Mouse (Mus musculus): ENCODE measurements around the gene Gpc6.

Gpc6 gene

DNA sequence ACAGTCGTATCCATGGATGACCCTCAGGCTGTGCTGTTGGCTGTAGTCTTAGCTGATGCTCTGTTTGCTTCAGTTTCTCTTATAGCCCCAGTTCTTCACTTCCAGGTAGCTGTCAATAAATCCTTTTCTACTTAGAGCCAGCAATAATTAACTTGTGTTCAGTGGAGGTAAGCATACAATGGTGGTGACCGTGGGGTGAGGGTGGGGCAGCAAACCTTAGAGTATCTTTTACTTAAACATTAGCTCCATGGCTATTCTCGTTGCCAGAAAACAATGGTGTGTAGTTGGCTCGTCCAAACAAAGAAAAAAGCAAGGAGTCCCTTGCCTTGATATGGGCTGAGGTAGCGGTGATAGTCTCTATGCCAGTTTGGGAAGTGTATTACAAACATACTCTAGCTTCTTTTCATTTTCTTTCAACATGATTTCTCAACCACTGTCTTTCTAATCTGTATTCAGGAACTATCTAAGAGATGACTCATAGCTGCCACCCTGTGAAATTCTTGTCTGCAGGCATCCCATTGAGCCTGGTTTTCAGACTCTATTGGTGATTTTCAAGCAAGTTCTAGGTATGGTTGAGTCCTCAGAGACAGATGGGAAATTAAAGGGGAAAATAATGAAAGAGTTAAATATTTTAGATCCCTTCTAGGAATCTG lies 22.9 kb downstream of the Gpc6 start:
- DNase-seq (ENCODE audit: low spot score in 2 of 2) = no peak

DNA sequence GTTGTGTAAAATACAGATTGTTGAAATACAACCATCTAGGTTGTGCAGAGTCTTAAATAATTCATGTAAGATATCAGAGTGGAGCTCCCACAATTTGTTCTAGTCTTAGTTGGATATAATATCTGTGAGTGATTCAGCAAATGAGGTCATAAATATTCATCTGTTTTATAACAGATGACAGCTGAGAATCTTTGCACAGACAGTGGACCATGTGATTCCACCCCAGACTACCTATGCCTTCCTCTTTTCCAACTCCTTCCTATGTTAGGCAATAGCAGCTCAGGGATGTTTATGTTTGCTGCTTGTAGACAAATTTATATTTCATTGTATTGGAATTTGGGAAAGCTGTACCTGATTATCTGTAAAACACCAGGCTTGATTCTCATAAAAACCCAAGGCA lies 32.0 kb downstream of the Gpc6 start:
- DNase-seq (ENCODE audit: low spot score in 2 of 2) = no peak

DNA sequence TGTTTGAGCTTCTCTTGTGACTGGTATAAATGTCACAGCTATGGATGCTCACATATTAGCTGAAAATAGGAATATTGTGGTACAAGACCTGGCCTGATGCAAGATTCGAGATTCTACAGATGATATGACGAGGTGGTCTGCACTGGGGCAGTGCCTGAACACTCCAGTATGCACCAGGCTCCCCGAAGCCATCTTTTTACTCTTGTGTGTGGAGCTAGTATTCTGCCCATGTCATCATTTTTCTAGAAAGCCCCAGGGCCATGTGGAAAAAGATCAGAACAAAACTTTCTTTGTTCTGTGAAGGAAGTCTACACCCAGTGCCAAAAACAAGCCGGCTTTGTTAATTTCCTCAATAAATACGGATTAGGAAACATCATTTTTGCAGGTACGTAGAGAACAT lies 39.7 kb downstream of the Gpc6 start:
- DNase-seq (ENCODE audit: low spot score in 2 of 2) = no peak

DNA sequence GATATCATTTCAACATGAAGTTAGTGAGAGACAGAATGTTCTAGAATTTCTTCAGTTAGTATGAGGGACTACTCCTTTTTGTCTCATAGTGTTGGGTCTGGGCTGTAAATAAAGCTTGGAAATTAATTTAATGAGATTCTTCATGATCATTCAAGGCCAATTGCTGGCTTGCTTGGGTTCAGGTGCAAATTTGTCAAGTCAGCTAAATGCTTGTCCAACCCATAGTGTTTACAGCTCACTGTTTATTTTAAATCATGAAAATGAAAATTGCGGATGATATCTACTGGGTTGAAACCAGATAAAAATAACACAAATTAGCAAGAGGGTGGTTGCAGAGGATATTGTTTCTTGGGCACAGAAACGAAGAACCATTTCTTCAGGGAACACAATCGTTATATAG lies 49.6 kb downstream of the Gpc6 start:
- DNase-seq (ENCODE audit: low spot score in 2 of 2) = no peak

DNA sequence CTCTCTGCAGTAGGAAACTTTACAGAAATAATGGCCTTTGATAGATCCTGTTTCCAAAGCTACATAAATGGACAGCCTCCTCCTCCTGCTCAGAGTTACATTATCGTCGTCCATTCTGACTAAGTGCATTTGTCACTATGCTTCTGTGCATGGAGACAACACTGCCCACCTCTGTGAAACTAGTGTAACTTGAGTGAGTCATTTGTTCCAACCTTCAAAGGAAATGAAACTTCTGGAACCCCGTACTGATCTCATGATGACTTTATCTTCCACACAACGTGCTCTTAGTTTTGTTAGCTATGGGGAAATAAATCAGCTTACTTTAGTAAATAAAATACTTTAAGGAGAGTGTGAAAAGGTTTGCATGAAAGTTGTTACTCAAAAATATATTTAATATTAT lies 50.1 kb downstream of the Gpc6 start:
- no peak for DNase-seq (ENCODE audit: low spot score in 2 of 2)

DNA sequence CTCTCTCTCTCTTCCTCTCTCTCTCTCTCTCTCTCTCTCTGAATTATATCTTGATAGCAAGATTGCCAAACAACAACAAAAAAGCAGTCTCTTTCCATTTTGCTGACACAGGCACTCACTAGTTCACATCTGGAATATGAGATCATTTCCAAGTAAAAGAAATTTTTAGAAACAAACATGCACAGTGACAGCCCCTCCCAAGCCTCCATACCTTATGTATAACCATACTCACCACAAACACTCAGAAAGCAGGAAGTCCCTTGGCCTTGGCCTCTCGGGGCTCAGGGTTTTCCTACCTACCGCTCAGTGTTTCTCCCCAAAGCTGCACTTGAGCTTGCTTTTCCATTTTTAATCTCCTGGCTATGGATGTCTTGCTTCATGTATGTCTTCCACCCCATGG lies 52.1 kb downstream of the Gpc6 start:
- no peak for DNase-seq (ENCODE audit: low spot score in 2 of 2)

DNA sequence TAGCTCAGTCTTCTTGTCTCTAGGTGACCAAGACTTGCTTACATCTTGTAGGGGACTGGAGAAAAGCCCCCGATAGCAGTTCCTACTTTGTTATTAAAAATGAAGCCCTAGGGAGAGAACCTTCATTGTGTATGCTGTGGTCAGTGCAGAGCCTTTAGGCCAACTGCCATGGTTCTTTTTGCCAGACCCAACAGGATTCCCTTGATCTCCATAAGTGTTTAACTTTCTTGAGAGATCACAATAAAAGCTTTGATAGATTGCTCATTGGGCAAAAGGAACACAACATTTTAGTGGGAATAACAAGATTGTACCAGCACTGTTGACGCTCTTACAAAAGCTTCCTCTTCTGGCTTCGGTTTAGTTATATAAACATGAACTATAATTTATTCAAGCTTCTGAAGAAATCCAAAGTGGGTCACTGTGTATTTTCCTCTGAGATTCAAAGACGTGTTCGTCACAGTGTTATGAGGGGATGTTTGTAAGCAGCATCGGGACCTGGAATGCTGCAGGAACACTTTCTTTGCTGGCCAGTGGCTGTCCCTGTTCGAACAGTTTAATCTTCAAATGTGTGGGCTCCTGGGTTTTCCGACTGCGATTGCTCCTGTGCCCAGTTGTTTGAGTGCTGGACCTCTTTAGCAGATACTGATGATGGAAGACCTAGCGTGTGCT lies 54.7 kb downstream of the Gpc6 start:
- no peak for DNase-seq (ENCODE audit: low spot score in 2 of 2)

DNA sequence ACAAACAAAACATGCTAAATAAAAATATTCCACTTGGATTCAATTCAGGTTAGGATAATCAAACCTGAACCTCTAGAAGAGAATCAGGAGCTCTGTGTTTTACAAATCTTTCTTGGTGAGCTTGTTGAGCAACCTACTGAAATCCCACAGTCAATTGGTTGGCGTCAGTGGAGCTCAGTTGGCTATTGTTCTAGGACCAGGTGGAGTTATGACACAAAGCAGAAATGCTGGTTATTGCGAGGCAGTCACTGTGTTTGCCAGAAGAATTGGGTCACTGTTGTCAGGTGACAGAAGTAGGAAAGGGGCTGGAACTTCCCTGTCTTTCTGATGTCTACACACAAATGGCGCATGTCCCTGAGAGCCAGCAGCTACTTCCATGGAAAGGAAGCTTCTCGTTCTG lies 56.6 kb downstream of the Gpc6 start:
- no peak for DNase-seq (ENCODE audit: low spot score in 2 of 2)

DNA sequence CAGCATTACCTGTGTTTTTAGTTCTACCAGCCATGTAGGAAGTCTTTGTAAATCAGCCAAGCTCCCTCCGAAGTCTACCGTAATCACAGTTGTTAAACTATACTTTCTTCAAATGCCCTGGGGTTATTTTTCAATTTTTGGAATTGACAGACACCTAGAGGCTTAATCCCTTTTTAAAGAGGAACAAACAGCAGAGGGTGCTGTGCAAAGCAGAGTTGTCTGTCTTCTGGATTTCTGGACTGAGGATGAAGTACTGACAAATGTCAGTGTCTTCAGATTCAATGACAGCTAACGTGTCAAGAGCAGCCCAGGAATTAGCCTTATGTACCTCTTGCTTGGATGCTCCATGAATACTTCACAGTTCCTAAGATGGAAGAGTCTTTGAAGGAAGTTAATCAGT lies 62.2 kb downstream of the Gpc6 start:
- no peak for DNase-seq (ENCODE audit: low spot score in 2 of 2)

DNA sequence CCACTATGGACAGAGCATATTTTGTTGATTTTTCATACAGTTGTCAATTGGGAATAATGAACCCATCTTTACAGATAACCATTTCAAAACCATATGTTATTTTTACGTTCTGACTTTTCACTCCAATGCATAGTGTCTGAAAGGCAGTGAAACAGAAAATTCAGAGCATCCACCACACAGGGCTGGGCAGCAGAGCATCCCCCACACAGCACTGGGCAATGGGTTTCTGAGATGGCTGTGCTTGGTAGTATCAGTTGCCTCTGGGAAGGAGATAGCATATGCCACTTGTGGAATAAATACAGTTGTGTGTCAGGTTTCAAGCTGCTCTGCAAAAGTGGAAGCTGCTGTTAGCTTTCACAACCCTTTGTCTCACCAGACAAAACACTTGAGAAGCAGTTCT lies 75.3 kb downstream of the Gpc6 start:
- DNase-seq (ENCODE audit: low spot score in 2 of 2) = no peak

DNA sequence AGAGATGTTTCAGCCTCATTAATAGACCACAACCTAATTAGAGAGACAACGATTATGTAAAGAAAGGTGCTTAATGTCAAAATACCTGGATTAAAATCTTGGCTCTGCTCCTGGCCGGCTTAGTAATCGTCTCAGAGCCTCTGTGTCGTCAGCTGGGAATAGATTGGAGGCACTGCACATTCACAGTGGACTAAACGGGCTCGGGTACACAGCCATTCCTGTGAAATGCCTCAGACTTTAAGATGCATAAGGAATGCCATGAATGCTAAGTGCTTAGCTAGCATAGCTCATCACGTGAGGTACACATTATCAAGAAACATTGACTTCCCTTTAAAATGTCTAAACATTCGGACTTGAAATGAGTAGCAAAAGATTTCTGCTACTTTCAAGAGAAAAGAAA lies 77.2 kb downstream of the Gpc6 start:
- no peak for DNase-seq (ENCODE audit: low spot score in 2 of 2)

DNA sequence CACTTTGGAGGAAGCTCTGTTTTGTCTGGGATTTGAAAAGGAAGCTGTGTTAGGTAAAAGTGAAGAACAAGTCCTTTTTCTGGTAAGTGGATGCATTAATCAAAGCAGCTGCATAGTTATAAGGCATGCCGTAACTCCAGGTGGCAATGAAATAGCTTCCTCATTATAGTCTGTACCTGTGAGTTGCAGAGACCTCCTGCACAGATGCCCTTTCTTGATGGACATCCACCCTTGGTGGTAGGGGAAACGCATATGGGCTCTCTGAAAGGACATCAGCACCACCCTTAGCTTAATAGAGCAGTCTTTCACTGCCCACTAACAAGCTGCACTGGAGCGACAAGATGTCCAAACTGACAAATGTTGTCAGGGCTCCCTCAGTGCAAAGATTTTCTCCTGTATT lies 83.7 kb downstream of the Gpc6 start:
- no peak for DNase-seq (ENCODE audit: low spot score in 2 of 2)

DNA sequence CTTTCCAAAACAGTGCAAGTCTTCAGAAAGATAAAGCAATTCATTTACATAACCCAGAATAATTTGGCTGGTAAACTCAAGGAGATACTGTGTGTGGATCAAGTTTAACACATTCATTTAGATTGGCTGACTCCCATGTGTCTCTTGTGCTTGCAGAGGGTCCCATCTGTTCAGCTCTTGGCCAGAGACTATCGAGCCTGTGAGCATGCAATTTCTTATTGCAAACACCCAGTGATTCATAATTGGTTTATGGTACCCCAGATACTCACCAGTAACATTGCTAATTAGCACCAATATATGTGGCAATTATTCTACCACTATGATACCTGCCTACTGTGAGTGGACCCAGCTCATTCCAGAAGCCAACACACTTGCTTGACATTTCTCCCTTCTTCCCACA lies 87.9 kb downstream of the Gpc6 start:
- no peak for DNase-seq (ENCODE audit: low spot score in 2 of 2)

DNA sequence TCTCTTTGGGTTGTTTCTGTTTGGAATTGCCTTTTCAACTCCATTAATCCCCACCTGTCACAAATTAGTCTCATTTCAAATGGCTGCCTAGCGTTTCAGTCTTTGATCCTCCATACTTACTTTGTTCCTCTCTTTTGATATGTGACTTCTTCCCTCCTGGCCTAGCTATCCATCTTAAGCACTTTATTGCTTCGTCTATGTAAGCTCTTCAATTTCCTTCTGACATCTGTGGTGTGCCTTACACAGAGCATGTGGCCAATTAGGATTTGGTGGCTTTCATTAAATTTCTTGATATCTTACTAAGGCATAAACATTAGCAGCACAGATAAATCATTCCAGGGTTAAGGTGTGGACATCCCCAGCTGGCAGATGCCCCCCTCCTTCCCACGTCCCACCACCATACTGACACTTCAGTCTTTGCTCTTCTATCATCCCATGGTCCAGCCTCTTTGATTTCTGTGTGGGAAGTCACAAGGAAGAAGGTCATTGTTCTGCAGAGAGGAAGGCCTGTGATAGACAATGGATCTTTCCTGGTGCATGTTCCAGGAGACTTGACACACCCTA lies 88.5 kb downstream of the Gpc6 start:
- DNase-seq (ENCODE audit: low spot score in 2 of 2) = no peak

DNA sequence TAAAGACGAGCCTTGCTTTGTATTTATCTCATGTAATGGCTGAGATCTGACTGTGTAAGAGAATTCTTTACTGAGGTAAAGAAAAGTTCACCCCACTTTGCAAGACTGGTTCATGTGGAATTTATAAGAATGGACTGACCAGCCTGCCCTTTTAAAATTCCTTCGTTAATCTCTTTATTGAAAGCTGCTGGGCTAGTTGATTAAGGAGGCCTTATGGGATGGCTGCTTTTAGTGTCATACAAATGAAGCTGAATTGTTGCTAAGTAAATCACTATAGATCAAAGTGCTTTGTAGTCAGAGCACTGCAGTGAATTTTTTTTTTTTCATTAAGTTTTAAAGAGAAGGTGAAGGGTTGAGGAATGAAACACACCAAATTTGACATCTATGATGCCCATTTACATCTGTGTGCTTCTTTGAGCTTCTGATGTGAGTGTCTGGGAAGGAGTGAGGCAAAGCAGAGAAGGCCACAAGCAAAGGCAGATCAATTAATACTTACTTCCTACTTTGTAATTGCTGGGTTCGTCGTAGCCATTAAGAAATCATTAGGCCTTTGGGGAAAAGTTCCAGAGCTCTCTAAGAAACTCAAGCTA lies 90.3 kb downstream of the Gpc6 start:
- no peak for DNase-seq (ENCODE audit: low spot score in 2 of 2)

DNA sequence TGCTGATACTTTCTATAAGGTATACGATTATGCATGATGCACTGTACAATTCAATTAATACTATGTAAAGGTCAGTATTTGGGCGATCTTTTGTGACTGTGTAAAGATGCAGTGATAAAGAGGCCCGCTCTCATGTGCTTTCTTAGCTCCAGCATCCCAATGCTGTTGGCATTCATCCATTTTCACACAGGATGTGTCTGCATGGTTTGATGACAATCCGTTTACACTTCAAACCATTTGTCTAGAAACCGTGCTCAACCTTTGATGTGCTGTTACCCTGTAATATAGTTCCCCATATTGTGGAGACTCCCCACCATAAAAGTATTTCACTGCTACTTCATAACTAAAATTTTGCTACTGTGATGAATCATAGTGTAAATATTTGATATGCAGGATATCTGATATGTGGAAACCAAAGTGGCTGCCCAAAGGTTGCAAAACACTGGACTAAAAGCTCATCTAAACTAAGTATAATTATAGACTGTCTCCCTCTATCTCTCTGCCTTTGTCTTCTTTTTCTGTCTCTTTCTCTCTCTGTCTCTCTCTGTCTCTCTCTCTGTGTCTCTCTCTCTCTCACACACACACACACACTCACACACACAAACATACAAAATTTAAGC lies 97.2 kb downstream of the Gpc6 start:
- DNase-seq (ENCODE audit: low spot score in 2 of 2) = no peak

DNA sequence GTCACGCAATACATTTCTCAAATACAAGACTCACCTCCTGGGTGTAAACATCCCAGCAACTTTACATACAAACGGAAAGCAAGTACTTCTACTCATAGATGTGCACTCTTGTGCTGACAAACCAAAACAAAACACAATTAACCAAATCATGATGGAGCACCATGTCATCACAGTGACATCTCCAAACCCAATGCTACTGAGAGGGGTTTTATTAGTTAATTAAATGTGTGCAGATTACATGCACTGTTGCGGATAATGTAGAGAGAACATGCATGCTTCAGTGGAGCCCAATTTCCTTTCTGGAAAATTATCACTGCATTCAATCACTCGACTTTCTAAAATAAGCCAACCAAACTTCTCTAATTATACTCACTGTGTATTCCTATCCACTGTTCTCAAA lies 109.0 kb downstream of the Gpc6 start:
- no peak for DNase-seq (ENCODE audit: low spot score in 2 of 2)

DNA sequence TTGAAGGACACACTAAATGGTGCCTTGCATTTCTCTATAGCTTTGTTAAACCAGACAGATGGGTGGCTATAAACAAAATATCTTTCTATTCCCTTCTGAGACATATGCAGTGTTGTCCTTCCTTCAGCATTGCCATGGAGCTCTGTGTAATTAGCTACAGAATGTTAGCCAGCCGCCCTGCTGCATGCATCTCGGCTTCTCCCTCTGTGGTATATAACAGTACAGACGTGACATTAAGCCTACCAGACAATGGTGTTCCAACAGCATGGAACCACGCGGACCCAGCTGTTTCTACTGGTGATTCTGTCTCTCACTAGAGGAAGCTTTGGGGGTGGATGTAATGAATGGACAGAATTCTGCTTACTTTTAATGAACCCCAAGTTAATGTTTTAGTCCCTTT lies 115.9 kb downstream of the Gpc6 start:
- DNase-seq (ENCODE audit: low spot score in 2 of 2) = no peak

DNA sequence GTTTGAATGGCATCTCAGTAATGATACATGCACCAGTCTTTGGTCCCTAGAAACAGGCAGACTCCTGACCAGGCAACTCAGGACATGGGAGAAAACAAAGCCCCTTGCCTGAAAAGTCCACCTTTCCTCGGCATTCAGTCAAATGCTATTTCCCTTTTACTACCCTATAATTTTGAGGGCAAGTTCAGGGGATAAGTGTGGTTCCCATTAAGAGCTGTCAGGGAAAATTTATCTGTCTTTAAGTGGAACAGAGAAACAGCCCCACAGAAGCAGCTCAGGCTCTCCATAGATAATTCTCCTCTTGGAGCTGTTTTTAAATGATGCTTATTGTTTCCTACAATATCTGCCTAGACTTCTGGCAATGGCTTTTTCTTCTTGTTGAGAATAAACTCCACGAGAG lies 123.8 kb downstream of the Gpc6 start:
- no peak for DNase-seq (ENCODE audit: low spot score in 2 of 2)

DNA sequence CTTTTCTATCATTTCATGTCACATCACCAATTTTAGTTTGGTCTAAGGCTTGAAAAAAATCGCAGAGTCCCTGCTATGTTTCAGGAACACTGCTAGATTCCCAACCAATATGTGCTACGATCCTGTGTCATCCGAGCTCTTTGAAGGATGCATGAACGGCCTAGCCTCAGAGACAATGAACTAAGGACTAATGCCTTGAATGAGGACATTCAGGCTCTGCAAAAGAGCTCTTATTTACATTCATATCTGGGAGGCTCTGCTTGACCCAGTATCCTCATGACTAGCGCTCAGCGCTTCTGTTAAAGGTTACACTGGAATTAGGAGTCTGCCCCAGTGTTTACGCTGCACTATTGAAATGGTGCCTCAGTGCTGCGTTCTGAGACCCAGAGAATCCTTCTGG lies 125.8 kb downstream of the Gpc6 start:
- DNase-seq (ENCODE audit: low spot score in 2 of 2) = no peak

DNA sequence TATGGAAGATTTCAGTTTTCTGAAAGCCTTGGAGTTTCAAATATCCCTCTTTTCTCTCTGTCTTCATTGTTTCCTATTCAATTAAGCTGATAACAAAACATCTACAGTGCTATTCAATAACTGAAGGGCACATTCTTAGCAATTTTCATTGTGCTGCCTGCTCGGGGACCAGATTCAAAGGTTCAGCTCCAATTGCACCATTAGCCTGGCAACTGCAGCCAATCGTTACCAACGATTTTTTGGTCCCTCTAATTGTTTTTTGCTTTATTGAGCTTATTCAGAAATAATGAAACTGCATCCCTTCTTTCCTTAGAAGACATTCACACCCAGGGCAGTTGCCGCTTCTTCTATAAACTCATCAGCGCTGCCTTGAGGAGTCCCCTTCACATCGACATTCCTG lies 128.2 kb downstream of the Gpc6 start:
- DNase-seq (ENCODE audit: low spot score in 2 of 2) = no peak

DNA sequence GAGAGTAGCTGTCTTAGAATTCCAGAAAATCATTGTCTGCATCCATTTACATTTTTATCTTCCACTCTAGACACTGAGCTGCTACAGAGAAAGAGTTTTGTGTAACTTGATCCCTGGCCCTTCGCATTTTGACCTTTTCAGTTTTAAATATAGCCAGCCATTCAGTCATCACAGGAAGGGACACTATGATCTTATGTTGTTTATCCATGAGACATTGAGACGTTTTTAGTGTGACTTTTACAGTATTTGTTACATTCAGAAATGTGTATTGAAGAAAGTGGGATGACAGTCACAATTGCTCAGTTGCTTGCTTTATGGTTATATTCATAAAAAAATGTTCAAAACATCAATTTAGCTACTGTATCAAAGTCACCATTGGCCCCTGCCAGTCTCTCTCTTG lies 130.0 kb downstream of the Gpc6 start:
- no peak for DNase-seq (ENCODE audit: low spot score in 2 of 2)

DNA sequence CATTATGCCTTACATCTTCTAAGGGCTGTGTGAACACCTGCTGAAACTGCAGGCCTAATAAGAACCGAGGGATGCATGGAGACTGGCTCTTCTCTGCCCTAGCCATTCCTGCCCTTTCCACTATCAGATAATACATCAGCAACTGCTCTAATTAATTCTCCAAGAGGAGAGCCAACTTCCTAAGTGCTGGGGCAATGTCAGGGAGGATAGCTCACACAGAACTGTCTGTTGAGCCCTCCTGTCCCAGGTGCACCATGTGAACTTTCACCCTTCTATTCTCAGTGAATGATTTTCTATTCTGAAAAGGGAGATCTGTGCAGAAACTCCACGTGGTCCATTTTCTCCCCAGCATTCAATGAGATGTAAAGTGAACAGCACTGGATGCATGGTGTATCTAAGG lies 136.0 kb downstream of the Gpc6 start:
- DNase-seq (ENCODE audit: low spot score in 2 of 2) = no peak
